Mouse (Mus musculus): ENCODE data around the gene Mgat3. TPM values are rescaled to one million over a fixed set of nuclear protein-coding genes. Genes with fewer than 3 reads are reported as not detected.

Mgat3 gene
- total and polyA plus RNA-seq, 3 experiments: 2.3 to 4.9 (median 3.5) TPM

GRCm38 (mm10) chr15:80250586-80250985 lies 77.1 kb downstream of the Mgat3 start:
- intact Hi-C loops (cut with DNase I): loop anchor here (10.0 kb wide), 2 partner anchors 306 to 944 kb away; partner anchors contain the start of gene Mrtfa
- Histone ChIP-seq H3K36me3 (ENCODE audit: control insufficient read depth, insufficient read depth, low read length) (peaks cover 2% of the 10 kb centered on the region; the same call in 1 of the 2 replicates), H3K27me3 (ENCODE audit: control insufficient read depth, insufficient read depth, low read length) (no peaks in the 10 kb centered on the region), H3K4me3 (no peak overlapping the region), H3K9ac (ENCODE audit: low read depth, low read length) (no peak overlapping the region), H3K4me1 (ENCODE audit: control insufficient read depth, insufficient read depth, low read length) (peaks cover 4% of the 10 kb centered on the region), H3K79me2 (replicated peaks; ENCODE audit: control insufficient read depth, insufficient read depth, low read length) (peaks cover 2% of the 10 kb centered on the region; the same call in 1 of the 2 replicates), H3K27ac (peak overlapping the region; percentile 49; the same call in 1 of the 2 replicates)
- TF ChIP-seq EP300 (IDR thresholded peaks at IDR 0.05; ENCODE audit: insufficient read depth, low read depth, low read length): no peak
- WGBS: 59% methylated on average over 6 of the region's 6 CpGs
- DNase-seq: no peak

GRCm38 (mm10) chr15:80253530-80253929 lies 80.0 kb downstream of the Mgat3 start:
- intact Hi-C loops (cut with DNase I): loop anchor here (10.0 kb wide), 2 partner anchors 309 to 941 kb away; partner anchors contain the start of gene Mrtfa
- no peak for DNase-seq
- H3K79me2 ChIP-seq (replicated peaks; ENCODE audit: control insufficient read depth, insufficient read depth, low read length): no peaks in the 10 kb centered on the region
- peak overlapping the region; percentile 99; the same call in 1 of the 2 replicates for H3K27ac ChIP-seq
- H3K4me1 ChIP-seq (ENCODE audit: control insufficient read depth, insufficient read depth, low read length): peaks cover 14% of the 10 kb centered on the region
- no peak overlapping the region for H3K4me3 ChIP-seq
- WGBS: 52% methylated on average over 2 of the region's 2 CpGs
- H3K36me3 ChIP-seq (ENCODE audit: control insufficient read depth, insufficient read depth, low read length): peaks cover 20% of the 10 kb centered on the region
- no peak overlapping the region for H3K9ac ChIP-seq (ENCODE audit: low read depth, low read length)
- TF ChIP-seq CTCF (IDR thresholded peaks at IDR 0.05) (no peak), EP300 (IDR thresholded peaks at IDR 0.05; ENCODE audit: insufficient read depth, low read depth, low read length) (no peak), POLR2A (IDR thresholded peaks at IDR 0.05; ENCODE audit: insufficient read depth, low read depth, low read length) (no peak)
- no peaks in the 10 kb centered on the region for H3K27me3 ChIP-seq (ENCODE audit: control insufficient read depth, insufficient read depth, low read length)

GRCm38 (mm10) chr15:80254207-80254606 lies 80.7 kb downstream of the Mgat3 start:
- peak overlapping the region; percentile 99 for H3K27ac ChIP-seq
- peaks cover 19% of the 10 kb centered on the region for H3K36me3 ChIP-seq (ENCODE audit: control insufficient read depth, insufficient read depth, low read length)
- peak overlapping the region; percentile 100 for H3K4me3 ChIP-seq
- peaks cover 16% of the 10 kb centered on the region for H3K4me1 ChIP-seq (ENCODE audit: control insufficient read depth, insufficient read depth, low read length)
- no peaks in the 10 kb centered on the region for H3K79me2 ChIP-seq (replicated peaks; ENCODE audit: control insufficient read depth, insufficient read depth, low read length)
- H3K27me3 ChIP-seq (ENCODE audit: control insufficient read depth, insufficient read depth, low read length): no peaks in the 10 kb centered on the region
- H3K9ac ChIP-seq (ENCODE audit: low read depth, low read length): peak overlapping the region; percentile 58
- intact Hi-C loops (cut with DNase I): loop anchor here (10.0 kb wide), 2 partner anchors 309 to 941 kb away; partner anchors contain the start of gene Mrtfa
- no peak for DNase-seq
- WGBS: 34% methylated on average over 6 of the region's 6 CpGs
- TF ChIP-seq POLR2A (IDR thresholded peaks at IDR 0.05; ENCODE audit: insufficient read depth, low read depth, low read length): no peak

GRCm38 (mm10) chr15:80254847-80255645 lies 81.5 kb downstream of the Mgat3 start, which contains the start of gene Atf4:
Gene Atf4 (plus strand): TSS chr15:80255184.
- under 1% methylated on average over 59 of the region's 62 CpGs for WGBS
- peak within 1 kb of the TSS; percentile 100 for H3K4me3 ChIP-seq
- TF ChIP-seq POLR2A (IDR thresholded peaks at IDR 0.05; ENCODE audit: insufficient read depth, low read depth, low read length) (peak; percentile 100), EP300 (IDR thresholded peaks at IDR 0.05; ENCODE audit: insufficient read depth, low read depth, low read length) (peak; percentile 94), CTCF (IDR thresholded peaks at IDR 0.05) (no peak)
- intact Hi-C loops (cut with DNase I): loop anchor here (1.0 to 10.0 kb wide), 3 partner anchors 21 to 940 kb away; partner anchors contain the start of genes Mief1 and Mrtfa
- peak within 1 kb of the TSS; percentile 98 for H3K9ac ChIP-seq (ENCODE audit: low read depth, low read length)
- H3K79me2 ChIP-seq (replicated peaks; ENCODE audit: control insufficient read depth, insufficient read depth, low read length): no peaks in the 10 kb centered on the region
- peak; percentile 97 to 98 for DNase-seq
- peaks cover 19% of the 10 kb centered on the region for H3K36me3 ChIP-seq (ENCODE audit: control insufficient read depth, insufficient read depth, low read length)
- H3K4me1 ChIP-seq (ENCODE audit: control insufficient read depth, insufficient read depth, low read length): peaks cover 16% of the 10 kb centered on the region
- H3K27me3 ChIP-seq (ENCODE audit: control insufficient read depth, insufficient read depth, low read length): no peaks in the 10 kb centered on the region
- peak within 1 kb of the TSS; percentile 99 for H3K27ac ChIP-seq

GRCm38 (mm10) chr15:80255646-80256121 lies 82.2 kb downstream of the Mgat3 start:
- Histone ChIP-seq H3K79me2 (replicated peaks; ENCODE audit: control insufficient read depth, insufficient read depth, low read length) (no peaks in the 10 kb centered on the region), H3K36me3 (ENCODE audit: control insufficient read depth, insufficient read depth, low read length) (peaks cover 19% of the 10 kb centered on the region)
- intact Hi-C loops (cut with DNase I): loop anchor here (1.0 to 10.0 kb wide), 3 partner anchors 21 to 939 kb away; partner anchors contain the start of genes Mief1 and Mrtfa

More at GRCm38 (mm10) chr15:80255646-80256121, 82.2 kb downstream of the Mgat3 start:
- TF ChIP-seq EP300 (IDR thresholded peaks at IDR 0.05; ENCODE audit: insufficient read depth, low read depth, low read length) (no peak), CTCF (IDR thresholded peaks at IDR 0.05) (peak; percentile 23; the same call in 1 of the 2 replicates)
- peak; percentile 85 to 87 for DNase-seq
- no peaks in the 10 kb centered on the region for H3K27me3 ChIP-seq (ENCODE audit: control insufficient read depth, insufficient read depth, low read length)
- H3K9ac ChIP-seq (ENCODE audit: low read depth, low read length): peak overlapping the region; percentile 98
- peaks cover 16% of the 10 kb centered on the region for H3K4me1 ChIP-seq (ENCODE audit: control insufficient read depth, insufficient read depth, low read length)
- H3K4me3 ChIP-seq: peak overlapping the region; percentile 100
- WGBS: under 1% methylated on average over 51 of the region's 51 CpGs
- peak overlapping the region; percentile 99 for H3K27ac ChIP-seq
